Mouse (Mus musculus) liver, postnatal 0 days (tissue): ENCODE data around the gene Dffa. TPM values are rescaled to one million over a fixed set of nuclear protein-coding genes. Genes with fewer than 3 reads are reported as not detected.
A peak's percentile ranks its signal among the peaks of the same experiment; 100 is the strongest.

Experiments used
- ATAC-seq: fragments of 200-750 bp; cut with Nextera tagmentation; 2 replicates; pipeline ENCODE4 v1.8.0; 2017; ENCODE audit warnings: mild to moderate bottlenecking, moderate library complexity
- DNase-seq: peaks from one replicate; pipeline ENCODE4 v3.0.0-alpha.2; 2016
- H3K27ac ChIP-seq: fragments of 300-500 bp; sonication (generic); 2 replicates; pipeline ENCODE4 v1.5.1; 2014; ENCODE audit warnings: antibody characterized with exemption, moderate library complexity, mild to moderate bottlenecking, low read depth
- H3K27me3 ChIP-seq: fragments of 300-500 bp; sonication (generic); 2 replicates; pipeline ENCODE4 v1.6.1; 2014; ENCODE audit warnings: low read length, control low read depth, mixed read lengths; ENCODE audit not compliant: insufficient read depth
- H3K36me3 ChIP-seq: fragments of 300-500 bp; sonication (generic); replicated peaks from 2 replicates; pipeline ENCODE4 v1.6.1; 2014; ENCODE audit warnings: mild to moderate bottlenecking, control low read depth, low read length, moderate library complexity, mixed read lengths; ENCODE audit not compliant: insufficient read depth
- H3K4me1 ChIP-seq: fragments of 300-500 bp; sonication (generic); 2 replicates; pipeline ENCODE4 v1.6.1; 2014; ENCODE audit warnings: antibody characterized with exemption, mild to moderate bottlenecking, control low read depth; ENCODE audit not compliant: insufficient read depth
- H3K4me2 ChIP-seq: fragments of 300-500 bp; sonication (generic); 2 replicates; pipeline ENCODE4 v1.6.1; 2014; ENCODE audit warnings: low read depth, mild to moderate bottlenecking, low read length, moderate library complexity, mixed read lengths
- H3K4me3 ChIP-seq: fragments of 300-500 bp; sonication (generic); 2 replicates; pipeline ENCODE4 v1.5.1; 2014; ENCODE audit warnings: low read depth, low read length
- H3K9ac ChIP-seq: fragments of 300-500 bp; sonication (generic); replicated peaks from 2 replicates; pipeline ENCODE4 v1.6.1; 2014; ENCODE audit warnings: mild to moderate bottlenecking, moderate library complexity
- H3K9me3 ChIP-seq: fragments of 300-500 bp; sonication (generic); 2 replicates; pipeline ENCODE4 v1.6.1; 2016; ENCODE audit warnings: mild to moderate bottlenecking, control low read depth, low read length, mixed read lengths
- CTCF ChIP-seq: sonication (generic); IDR thresholded peaks from 2 replicates; pipeline ENCODE4 v1.5.1; 2016; ENCODE audit warnings: antibody characterized with exemption, low read depth
- EP300 ChIP-seq: IDR thresholded peaks from 2 replicates; pipeline ENCODE4 v1.6.1; 2016; ENCODE audit warnings: antibody characterized with exemption, low read depth, mild to moderate bottlenecking
- WGBS: fragments of 180-500 bp; shearing (Covaris S2); extraction: QIAGEN DNeasy Blood & Tissue Kit; methylation state at CpG from one replicate; pipeline ENCODE4 v1.1.7; 2014; ENCODE audit not compliant: insufficient replicate concordance; 5-methylcytosine and 5-hydroxymethylcytosine counted together
- polyA plus RNA-seq: library from polyadenylated mRNA; unstranded; fragments of >200 nt; fragmentation: Nextera tagmentation; extraction: Ambion mirVana; gene quantifications from 2 replicates; pipeline ENCODE4 v1.2.1, GENCODE M21; 2015

The Dffa gene
- 12.5 and 13.4 TPM in 2 replicates for polyA plus RNA-seq

DNA sequence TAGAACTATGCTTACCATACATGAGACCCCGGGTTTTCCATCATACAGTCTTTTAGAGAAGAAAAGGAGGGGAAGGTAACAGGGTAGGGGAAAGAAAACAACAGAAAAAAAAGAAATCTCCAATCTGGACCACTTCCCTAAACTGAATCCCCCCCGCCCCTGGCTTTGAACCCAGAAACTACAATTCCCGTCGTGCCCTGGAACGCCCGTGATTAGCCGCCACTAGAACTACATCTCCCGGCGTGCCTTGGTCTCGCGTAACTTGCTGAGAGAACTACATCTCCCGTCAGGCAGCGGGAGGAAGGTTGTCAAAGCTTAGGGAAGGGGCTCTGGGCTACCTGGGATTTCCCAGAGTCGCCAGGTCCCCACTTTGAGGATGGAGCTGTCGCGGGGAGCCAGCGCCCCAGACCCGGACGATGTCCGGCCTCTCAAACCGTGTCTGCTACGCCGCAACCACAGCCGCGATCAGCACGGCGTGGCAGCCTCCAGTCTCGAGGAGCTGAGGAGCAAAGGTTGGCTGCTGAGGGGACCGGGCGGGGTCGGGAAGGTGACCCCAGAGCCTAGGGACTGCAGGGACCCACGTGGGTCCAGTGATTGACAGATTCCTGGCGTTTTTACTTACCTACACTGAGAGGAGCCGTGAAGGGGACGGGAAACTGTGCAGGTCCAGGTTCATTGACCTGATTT lies at the start of gene Dffa:
Gene Dffa (plus strand): TSS at position 272 of the 687 bp plus-strand sequence.
- peak; percentile 83 for ATAC-seq
- DNase-seq: peak; percentile 91
- peaks cover 5% of the 10 kb centered on the region; the same call in 1 of the 2 replicates for H3K36me3 ChIP-seq
- H3K9ac ChIP-seq: peak within 1 kb of the TSS; percentile 75
- no peaks in the 10 kb centered on the region for H3K9me3 ChIP-seq
- TF ChIP-seq EP300: peak; percentile 38; the same call in 1 of the 2 replicates
- no peak for TF ChIP-seq CTCF
- peak within 1 kb of the TSS; percentile 85 for H3K27ac ChIP-seq
- peak within 1 kb of the TSS; percentile 83 for H3K4me3 ChIP-seq
- under 1% methylated on average over 33 of the region's 35 CpGs for WGBS
- peak within 1 kb of the TSS; percentile 81 for H3K4me2 ChIP-seq
- H3K27me3 ChIP-seq: no peaks in the 10 kb centered on the region
- H3K4me1 ChIP-seq: peaks cover 10% of the 10 kb centered on the region

DNA sequence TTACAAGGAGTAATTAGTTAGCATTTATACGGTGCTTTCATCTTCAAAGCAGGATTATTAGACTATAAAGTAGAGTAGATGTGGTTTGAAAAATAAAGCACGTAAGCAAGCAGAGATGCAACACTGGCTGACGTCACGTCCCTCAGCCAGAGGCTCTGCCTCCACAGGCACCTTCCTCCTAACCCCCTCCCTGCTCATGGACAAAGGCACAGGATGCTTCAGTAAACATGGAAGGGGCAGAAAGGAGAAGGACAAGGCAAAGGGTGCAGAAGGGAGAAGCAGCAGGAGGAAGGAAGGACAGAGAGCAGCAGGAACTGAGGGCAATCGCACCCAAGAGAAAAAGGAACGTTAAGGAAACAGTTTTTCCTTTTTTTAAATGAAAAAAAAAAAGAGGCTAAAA lies 48.1 kb upstream of the Dffa start:
- Histone ChIP-seq H3K4me1 (peaks cover 3% of the 10 kb centered on the region), H3K36me3 (0 out of 2 replicates have a peak, but pooled peaks cover 2% of the 10 kb centered on the region), H3K27ac (no peak overlapping the region), H3K4me2 (no peak overlapping the region), H3K27me3 (no peaks in the 10 kb centered on the region), H3K9me3 (no peaks in the 10 kb centered on the region), H3K9ac (no peak overlapping the region), H3K4me3 (no peak overlapping the region)
- WGBS: 53% methylated on average over 6 of the region's 6 CpGs
- DNase-seq (no peak), ATAC-seq (no peak)
- TF ChIP-seq CTCF (no peak), EP300 (no peak)

DNA sequence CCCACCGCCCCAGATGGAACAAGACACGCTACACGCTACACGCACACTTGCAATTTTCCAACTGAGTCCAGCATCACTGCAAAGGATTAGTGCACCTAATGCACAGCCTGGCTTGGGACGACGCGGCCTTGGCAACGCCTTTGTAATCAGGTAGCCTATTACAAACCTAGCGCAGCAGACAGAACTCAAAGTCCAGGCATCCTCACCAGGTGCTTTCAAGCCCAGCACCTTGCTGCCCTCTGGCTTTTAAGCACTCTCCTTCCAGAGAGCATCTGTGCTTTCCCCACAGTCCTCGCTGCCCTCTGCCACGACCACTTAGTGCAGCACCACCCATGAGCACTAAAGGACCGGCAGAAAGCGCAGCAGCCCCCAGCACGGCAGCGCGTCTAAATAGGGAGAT lies 47.0 kb upstream of the Dffa start:
- H3K4me3 ChIP-seq: no peak overlapping the region
- H3K4me1 ChIP-seq: peaks cover 3% of the 10 kb centered on the region
- H3K9me3 ChIP-seq: no peaks in the 10 kb centered on the region
- no peak overlapping the region for H3K4me2 ChIP-seq
- no peak for TF ChIP-seq EP300
- TF ChIP-seq CTCF: 0 out of 2 replicates have a peak, but pooled peaks have one; percentile 12
- ATAC-seq (no peak), DNase-seq (no peak)
- H3K27me3 ChIP-seq: no peaks in the 10 kb centered on the region
- H3K9ac ChIP-seq: no peak overlapping the region
- no peak overlapping the region for H3K27ac ChIP-seq
- 77% methylated on average over 16 of the region's 16 CpGs for WGBS
- 0 out of 2 replicates have a peak, but pooled peaks cover 2% of the 10 kb centered on the region for H3K36me3 ChIP-seq

DNA sequence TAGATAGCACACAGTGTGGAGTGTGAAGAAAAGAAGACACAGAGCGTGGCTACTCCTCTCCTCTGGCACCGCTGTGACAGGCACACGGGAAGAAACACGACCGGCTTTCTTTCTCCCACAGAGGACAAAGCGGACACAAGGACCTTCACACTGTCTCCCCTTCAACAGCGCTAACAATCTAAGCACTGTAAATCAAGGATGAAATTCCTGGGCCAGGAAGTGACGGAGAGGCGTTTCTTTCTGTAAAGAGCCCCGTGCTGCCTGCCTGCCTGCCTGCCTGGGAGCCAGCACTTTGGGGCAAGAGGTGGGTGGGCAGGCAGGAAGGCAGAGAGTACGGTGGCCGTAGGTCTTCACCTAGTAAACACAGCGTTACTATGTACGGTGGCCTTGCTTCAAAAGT lies 46.5 kb upstream of the Dffa start:
- 72% methylated on average over 14 of the region's 14 CpGs for WGBS
- no peak for ATAC-seq

DNA sequence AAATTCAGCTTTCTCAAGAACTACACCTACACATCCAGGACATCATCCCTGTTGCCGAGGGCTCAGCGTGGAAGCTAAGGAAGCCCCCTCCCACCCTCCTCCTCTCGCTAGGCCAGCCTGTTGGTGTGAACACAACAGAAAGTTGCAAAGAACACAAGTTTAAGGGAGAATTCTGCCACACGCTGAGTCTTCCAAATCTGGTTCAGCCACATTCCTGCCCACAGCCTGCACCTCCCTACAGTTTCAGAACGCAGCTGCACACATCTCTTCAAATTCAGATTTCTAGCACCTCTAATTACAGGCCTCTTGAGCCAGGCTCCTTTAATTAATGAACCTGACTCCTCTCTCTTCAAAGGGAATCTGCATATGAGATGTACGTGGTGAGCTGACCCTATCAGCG lies 45.6 kb upstream of the Dffa start:
- DNase-seq (no peak), ATAC-seq (no peak)
- Histone ChIP-seq H3K4me2 (no peak overlapping the region), H3K4me3 (no peak overlapping the region), H3K27me3 (no peaks in the 10 kb centered on the region), H3K9me3 (no peaks in the 10 kb centered on the region), H3K36me3 (0 out of 2 replicates have a peak, but pooled peaks cover 2% of the 10 kb centered on the region), H3K9ac (no peak overlapping the region), H3K27ac (no peak overlapping the region), H3K4me1 (peaks cover 3% of the 10 kb centered on the region)
- TF ChIP-seq CTCF (no peak), EP300 (no peak)
- 83% methylated on average over 7 of the region's 7 CpGs for WGBS

More for the DNA sequence above, 46.5 kb upstream of the Dffa start:
- TF ChIP-seq EP300 (no peak), CTCF (no peak)
- Histone ChIP-seq H3K9ac (no peak overlapping the region), H3K4me2 (no peak overlapping the region), H3K36me3 (0 out of 2 replicates have a peak, but pooled peaks cover 2% of the 10 kb centered on the region), H3K4me1 (peaks cover 3% of the 10 kb centered on the region), H3K27ac (no peak overlapping the region), H3K27me3 (no peaks in the 10 kb centered on the region), H3K9me3 (no peaks in the 10 kb centered on the region), H3K4me3 (no peak overlapping the region)
- DNase-seq: no peak

DNA sequence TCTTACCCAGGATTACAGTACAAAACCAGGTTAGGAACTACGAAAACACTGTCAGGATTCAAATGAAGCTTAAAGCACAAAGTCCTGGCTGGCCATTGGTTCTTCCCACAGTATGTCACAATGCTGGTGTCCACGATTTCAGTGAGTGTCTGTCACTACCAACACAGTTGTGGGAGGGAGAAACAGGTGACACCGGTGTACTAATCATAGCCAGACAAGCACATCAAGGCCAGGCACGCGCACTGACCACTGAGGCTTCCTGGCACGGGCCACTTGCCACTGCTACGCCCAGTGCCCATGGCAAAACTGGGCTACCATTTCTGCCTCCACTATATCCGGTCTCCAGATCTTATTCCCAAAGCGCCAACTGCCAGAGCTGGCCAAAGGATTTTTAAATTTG lies 44.2 kb upstream of the Dffa start:
- Histone ChIP-seq H3K27ac (no peak overlapping the region), H3K4me1 (peaks cover 3% of the 10 kb centered on the region), H3K36me3 (no peaks in the 10 kb centered on the region), H3K4me2 (no peak overlapping the region), H3K9me3 (no peaks in the 10 kb centered on the region), H3K4me3 (no peak overlapping the region), H3K9ac (no peak overlapping the region), H3K27me3 (no peaks in the 10 kb centered on the region)
- ATAC-seq: peak; percentile 75
- WGBS: 83% methylated on average over 9 of the region's 9 CpGs
- no peak for DNase-seq
- TF ChIP-seq EP300 (no peak), CTCF (no peak)
